Mouse (Mus musculus): ENCODE measurements around the gene Stxbp6.
"Not testable (repeated sequence)": the region's sequence is repeated elsewhere in the genome, so short reads cannot be mapped to it uniquely, and the experiment has no call there.

Stxbp6 gene

DNA sequence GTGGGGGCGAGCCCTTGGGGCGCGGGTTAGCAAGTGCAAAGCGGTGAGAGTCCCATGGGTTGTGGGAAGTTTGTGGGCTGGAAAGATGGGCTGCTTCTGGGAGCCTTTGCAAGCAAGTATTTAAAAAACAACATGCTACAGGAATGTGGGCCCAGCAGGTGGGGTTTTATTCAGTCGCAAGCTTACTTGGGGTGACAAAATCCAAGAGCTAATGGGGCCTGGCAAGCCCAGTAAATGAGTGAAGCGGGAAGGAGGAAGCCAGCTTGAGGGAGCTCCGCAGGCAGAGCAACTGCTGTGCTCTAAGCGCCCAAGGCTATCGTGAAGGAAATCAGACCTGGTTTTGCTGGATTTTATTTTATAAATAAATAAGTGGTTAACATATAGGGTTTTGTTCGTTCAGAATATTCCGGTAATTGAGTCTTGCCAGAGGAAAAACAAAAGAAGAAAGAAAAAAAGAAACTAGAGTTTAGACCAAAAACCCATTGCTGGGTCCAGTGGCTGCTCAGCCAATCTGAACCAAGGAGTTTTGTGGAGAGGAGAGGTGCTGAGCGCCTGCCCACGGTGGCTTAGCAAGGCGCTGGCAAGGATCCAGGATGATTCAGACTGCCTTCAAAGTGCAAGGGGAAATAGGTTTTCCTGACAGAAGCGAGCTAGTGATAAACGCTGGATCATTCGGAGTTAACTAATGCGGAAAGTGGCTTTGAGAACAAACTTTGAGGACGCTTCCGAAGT, at the start of gene Stxbp6:
Gene Stxbp6, minus strand, starts transcription at position 99 of the 732 bp plus-strand sequence.
- no peak for DNase-seq

DNA sequence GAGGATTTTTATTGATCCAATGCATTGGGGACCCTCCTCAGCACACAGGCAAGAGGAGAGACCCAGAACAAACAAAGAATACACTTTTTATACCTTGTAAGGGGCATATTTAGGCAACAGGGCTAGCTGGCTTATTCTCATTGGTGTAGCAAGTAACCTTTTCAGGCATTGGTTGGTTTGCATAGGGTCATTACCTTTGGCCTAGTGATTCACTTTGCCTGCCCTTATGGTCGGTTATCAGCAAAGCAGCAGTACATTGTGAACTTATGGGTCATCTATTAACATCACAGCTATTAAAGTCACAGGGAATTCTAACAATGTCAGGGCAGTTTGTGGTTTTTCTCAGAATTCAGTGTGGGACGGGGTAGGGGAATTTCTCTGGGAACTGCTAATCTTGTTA, 28.4 kb upstream of the Stxbp6 start:
- not testable (repeated sequence) for DNase-seq

DNA sequence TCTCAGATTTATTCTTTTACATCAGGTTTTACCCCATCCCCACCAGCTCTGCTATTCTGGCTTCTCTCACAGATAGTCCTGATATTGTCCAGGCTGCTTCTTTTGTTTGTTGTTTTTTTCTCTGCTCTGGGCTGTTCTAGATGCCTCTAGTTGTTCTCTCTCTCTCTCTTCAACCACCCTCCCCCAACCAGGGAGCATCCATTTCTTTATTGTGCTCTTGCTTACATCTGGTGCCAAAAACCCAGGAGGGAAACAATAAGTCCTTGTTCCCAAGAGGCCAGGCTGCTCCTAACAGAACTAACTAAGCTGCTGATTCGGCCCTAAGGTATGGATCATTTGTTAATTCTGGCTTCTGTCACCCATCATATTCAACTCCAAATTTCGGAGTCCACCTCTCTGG, 19.2 kb upstream of the Stxbp6 start:
- DNase-seq, result no peak

DNA sequence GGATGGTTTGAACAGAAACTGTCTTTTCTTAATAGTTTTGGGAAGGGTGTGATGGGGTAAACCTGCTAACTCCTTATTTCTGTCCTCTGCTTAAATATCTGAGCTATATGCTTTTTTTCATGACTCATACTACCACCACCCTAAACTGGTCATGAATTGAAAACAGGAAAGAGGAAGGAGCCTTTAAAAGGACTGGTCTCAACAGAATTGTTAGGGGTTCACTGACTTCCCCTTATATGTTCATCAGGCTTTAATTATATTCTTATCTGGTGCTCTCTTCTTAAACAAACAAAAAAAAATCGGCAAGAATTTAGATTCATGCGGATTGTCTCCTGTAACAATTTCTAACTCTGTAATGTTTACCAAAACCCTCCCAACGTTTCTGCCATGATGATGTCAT, 17.9 kb upstream of the Stxbp6 start:
- DNase-seq, result no peak

DNA sequence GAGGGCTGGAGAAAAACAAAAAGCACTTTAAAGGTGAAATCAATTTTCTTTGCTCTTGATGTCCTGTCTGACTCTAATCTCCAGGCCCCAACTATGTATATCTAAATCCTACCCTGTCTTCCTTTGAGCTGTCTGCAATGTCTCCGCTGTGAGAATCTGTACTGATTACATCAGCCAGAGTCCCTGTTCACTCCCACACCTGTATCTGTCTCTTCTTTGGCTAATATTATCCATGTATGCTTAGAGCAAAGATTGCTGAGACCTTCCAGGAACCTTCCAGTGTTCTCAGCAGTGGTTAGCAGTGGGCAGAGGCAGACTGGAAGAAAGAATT, 8.6 kb upstream of the Stxbp6 start:
- no peak for DNase-seq

DNA sequence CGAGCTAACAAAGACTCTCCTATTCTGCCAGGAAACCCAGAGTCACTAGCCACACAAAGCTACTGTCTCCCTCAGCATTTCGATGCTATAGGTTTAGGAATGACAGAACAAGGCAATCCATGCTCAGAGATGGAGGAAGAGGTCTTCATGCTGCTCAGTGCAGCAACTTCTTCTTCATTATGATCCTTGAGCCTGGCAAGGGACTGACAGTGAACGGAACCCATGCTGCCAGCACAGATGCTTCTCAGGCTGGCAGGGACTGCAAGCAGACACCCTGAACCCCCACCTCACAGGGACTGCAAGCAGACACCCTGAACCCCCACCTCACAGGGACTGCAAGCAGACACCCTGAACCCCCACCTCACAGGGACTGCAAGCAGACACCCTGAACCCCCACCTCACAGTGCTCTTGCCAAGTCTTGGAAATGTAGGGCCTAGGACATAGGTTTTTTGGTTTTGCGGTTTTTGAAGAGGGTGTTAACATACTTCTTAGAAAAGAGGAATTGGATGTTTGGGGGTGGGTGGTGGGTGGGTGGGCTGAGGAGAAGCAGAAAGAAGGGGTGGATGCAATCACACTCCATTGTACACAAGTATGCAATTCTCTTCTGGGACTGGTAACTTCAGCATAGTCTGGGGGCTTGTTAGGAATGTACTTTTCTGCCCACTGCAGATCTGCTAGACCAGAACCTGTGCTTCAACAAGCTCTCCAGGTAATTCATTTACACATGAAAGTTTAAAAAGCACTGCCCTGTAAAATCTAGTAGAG, 8.1 kb upstream of the Stxbp6 start:
- DNase-seq, result no peak

DNA sequence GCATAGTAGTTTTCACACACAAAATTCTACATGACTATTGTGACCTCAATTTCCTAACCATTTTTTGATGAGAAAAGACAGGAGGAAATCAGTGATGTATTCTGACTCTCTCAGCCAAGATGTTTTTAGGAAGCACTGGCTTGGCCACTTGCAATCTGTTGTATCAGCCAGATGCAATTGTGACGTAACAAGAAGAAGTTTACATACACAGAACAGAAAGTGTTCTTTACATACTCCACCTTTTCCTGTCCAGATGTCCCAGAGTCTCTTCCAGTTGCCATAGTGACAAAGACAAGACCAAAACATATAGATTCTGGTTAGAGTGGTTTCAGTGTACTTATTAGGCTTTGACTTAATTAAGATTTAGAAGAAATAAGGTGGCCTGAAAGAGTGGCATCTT, 7.1 kb upstream of the Stxbp6 start:
- DNase-seq, result no peak

DNA sequence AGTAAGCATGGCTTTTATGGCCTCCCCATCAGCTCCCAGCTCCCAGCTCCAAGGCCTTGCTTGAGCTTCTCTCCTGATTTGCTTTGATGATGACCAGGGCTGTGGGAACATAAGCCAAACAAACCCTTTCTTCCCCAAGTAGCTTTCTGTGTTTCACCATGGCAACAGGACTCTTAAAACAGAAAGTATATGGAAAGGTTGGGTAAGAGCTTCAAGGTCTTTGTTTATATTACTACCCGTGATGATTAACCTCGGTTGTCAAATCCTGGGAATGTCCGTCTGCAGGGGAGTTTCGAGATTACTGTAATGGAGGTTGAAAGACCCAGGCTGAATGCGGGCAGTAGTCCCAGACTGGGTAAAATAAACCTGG, 6.2 kb upstream of the Stxbp6 start:
- no peak for DNase-seq

DNA sequence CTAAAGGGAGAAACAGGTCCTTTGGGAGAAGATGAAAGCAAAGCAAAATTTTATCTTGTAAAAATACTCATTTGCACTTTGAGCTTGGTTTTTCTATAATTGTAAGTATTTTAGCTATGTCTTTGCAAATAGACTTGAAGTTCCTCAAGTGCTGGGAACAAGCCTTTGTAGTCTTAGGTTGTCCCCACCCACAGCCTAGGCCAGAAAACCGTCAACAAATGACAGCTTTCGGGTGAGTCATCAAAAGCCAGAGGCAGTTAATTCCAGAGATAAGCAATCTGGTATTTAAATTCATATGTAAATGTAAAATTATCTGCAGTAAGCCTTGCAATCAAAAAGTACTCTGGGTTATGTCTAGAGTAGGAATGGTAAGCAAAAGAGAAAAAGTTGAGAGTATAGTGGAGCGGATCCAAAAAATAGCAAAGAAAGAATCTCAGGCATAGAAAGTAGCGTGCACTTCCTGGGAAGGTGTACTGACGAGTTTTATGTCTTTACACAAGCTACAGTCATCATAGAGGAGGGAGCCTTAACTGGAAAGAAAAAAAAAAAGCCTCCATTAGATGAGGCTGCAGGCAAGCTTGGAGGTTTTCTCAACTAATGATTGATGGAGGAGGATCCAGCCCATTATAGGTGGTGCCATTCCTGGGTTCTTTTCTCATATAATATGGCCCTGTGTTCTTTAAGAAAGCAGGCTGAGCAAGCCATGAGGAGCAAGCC, 5.7 kb upstream of the Stxbp6 start:
- no peak for DNase-seq

DNA sequence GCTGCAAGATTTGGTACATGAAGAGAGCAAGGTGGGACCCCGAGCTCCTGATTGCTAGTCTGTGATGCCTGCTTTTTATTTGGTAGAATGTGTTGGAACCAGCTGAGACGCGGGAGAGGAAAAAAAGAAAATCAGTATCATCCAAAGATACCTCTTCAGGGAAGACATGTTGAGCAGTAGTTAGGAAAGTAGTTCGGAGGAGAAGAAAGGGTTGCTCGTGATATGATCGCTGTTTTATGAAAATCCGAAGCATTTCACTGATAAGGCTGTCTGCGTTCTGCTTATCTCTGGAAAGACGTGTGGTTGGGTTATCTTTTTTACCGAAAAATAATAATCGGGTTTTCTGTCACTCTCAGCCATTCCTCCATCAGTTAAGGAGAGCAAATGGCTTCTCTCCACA, 1.1 kb upstream of the Stxbp6 start:
- DNase-seq, result no peak

DNA sequence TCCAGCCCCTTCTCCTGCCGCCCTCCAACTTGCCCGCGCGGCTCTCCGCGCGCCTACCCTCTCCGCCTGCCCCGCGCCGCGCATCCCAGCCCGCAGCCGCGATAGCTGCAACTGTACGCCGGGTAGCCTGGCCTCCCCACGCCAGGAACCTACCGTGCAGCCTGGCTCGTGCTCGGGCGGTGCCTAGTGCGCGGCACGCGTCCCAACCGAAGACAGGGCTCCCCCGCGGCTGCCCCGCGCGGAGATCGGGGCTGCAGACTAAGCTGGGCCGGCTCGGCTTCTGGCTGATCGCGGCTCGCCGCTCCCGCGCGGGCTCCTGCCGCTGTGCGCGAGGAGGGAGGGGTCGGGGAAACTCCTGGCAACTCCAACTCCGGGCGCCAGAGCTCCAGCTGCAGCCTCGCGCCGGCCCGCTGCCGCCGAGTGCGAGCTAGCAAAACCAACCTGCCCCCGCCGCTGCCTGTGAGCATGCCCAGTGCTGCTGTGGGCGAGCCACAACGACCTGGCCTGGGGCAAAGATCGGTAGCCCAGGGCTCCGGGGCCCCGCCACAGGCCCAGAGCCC, 387 bp downstream of the Stxbp6 start:
- DNase-seq, result no peak

DNA sequence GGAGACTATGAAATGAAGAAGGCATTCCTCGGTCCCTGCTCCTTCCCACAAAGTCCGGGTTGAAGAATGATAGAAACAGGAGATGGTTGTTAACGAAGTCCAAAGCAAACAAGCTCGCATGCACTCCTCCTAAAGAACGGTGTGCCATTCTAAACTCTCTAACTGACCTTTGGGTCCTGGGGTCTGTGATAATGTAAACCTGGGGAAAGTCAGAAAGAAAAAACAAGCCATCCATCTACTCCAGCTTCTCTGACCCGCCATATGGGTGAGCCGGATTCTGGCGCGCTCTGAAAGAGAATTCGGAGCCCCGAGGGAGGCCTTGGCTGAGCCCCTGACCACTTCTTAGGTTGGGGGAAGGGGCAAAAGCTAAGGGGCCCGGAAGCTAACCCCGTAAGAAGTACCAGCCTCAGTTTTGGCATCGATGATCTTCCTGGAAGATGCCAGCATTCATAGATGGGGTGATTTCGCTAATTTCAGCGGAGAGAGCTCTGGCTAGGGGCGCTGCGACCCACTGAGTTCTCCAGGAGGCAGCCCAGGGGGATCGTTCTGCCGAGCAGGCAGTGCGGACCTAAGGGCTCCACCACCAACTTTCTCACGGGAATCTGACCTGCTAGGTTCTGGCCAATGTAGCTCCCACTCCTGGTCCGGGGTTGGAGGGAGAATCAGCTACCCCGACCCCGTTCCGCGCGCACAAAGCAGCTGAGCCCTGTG, 1.0 kb downstream of the Stxbp6 start:
- no peak for DNase-seq

DNA sequence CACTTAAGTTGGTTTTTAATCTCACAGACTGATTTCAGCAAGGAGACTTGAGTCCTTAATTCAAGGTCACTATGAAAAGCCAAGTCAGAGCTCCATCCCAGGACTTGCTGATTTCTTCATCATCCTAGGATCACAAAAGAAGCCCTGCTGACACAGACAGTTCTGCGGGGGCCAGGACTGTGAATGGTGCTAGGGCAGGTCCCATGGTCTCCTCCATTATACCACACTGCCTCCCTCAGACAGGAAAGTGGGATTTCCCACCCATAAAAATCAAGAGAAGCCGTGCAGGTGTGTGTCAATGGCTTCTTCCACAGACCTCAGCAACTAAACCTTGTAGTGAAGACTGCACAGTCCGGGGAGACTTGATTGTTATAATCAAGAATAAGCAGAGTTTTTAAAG, 2.3 kb downstream of the Stxbp6 start:
- DNase-seq, result no peak

DNA sequence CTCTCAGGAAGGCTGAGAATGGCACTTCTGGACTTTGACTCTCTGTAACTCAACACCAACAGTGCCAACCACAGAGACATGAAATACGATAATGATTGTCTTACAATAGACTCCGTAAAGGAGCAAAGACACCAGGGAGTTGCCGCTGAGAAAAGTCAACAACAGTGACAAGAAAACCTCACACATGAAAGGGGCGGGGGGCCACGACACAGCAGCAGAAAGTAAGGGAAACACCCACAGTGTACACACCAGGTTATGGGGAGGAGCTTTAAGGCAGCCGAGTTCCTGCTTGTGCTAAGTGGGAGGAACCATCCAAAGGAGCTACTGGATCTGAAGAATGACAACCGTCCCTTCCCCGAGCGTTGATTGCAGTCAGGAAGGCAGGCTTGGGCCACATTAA, 4.3 kb downstream of the Stxbp6 start:
- no peak for DNase-seq

DNA sequence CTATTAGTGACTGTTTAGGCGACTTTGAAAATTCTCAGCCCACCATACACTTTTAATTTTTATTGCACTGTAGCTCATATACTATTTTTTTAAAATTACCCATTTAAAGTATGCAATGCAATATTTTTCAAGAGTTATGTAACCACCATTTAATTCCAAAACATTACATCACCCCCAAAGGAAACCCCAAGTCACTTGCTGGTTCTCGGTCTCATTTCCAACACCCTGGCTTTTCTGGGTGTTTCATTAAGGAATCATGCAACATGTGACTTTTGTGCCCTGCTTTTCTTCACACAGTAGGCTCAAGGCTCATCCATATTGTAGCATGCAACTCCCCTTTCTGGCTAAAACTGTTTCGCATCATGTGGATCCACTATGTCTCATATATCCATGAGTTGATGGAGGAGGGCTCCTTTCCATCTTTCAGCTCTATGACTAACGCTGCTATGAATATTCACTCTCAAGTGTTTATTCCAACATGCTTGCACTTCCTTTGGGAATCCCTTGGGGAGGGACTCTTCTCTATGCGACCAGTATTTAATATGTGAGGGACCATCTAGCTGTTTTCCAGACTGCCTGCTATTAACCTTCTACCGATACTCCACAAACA, 6.3 kb downstream of the Stxbp6 start:
- DNase-seq, result no peak

DNA sequence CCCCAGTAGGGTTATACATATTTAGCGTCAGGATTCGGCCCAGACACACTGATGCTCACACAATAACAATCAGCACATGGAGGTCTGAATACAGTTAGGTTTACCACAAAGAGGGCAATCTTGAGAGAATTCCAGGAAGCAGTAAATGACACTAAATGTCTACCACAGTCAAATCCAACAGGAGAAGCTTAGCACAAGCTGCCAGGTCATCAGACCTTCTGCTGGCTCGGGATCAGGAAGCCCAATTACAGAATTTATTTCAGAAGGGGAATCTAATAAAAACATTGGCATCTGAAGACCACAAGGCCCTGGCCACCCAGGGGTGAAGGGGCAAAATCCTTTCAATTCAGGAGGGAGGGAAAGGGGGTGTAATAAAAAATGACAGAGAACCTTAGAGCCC, 6.8 kb downstream of the Stxbp6 start:
- no peak for DNase-seq

DNA sequence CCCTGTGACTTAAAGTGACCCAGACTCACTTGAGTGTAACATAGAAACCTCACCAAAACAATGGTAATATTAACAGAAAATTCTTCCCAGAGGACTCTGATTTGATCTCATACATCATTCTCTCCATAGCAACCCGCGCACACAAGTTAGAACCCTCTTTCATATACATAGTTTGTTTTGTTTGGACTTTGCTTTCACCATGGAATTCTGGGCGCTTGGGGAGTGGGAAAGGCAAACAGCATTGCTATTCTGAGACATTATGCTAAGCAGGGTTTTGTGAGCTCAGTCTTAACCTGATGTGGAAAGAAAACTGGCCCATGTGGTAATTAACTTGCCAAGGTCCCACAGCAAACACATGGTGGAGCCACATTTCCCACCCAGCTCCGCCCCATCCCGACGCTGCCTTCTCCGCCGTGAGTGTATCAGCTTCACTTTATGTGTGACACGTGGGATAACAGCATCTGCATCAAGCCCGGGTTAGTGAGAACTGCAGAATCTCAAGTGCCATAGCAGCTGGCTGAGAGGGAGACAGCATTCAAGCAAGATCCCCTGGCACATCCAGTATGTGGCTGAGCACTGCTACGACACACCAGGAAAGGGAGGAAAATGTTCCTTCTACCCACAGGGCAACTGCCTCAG, 7.3 kb downstream of the Stxbp6 start:
- DNase-seq, result no peak

DNA sequence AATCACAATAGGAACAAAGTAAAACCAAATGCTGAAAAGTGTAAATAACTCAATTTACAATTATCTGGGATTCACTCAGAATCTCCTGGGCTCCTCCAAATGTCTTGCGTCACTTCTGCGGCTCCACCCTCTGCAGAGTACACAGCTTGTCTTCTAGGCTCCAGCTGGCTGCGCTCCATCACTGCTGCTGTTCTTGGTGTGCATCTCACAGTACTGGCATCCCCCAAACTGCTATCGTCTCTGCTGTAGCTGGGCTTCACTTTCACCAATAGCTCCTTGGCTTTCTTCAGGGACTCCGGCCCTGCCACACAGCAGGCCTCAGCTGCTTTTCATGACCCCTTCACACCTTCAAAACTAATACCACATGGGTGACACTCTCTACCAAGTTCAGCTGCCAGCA, 10.9 kb downstream of the Stxbp6 start:
- no peak for DNase-seq

DNA sequence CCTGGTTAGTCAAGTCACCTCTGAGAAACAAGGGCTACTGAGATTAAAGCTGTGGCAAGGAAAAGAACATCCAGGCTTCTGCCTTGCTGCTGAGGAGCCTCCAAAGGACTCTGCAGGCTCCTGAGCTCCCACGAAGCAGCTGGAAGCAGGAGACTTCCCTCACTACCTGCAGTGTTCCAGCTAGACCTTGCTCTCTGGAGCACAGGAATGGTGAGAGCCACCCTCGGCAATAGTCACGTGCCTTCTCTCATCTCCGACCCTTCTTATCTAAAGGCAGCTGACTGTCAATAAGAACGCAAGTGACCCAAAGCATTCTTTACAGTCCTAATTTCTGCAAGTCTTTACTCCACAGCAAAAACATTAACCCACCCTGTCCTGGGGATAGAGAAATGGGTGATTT, 13.2 kb downstream of the Stxbp6 start:
- DNase-seq, result no peak

DNA sequence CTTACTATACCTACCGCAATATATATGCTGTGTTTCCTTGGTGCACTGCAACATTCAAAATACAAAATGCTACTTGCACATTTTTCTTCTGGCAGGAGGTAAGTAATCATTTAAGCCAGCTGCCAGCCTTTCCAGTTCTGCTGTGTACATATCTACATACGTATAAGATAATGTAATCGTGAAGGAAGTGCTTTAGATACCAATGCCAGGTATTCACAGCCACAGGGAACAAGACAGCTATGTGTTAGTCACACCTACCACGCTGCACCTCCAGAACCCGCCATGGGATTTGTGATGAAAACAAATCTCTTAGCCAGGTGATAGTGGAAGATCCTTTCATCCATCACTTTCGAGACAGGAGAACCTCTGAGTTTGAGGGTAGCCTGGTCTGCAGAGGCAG, 13.7 kb downstream of the Stxbp6 start:
- no peak for DNase-seq

DNA sequence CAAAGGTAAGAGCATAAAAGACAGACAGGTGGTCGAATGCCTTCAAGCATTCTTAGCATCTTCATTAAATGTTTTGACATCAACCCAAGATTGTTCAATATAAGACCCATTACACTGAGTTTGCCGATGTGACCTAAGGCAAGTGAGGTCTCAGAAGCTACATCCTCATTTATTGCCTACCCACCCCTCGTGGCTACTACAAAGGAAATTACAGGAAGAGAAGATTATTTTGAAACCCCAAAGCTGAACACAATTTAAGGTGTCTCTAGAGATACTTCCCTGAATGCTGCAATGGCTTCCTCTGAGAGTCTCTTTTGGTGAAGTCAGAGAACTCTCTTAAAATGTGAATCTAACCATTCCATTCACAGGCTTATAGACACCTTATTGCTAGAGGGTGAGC, 16.5 kb downstream of the Stxbp6 start:
- no peak for DNase-seq

DNA sequence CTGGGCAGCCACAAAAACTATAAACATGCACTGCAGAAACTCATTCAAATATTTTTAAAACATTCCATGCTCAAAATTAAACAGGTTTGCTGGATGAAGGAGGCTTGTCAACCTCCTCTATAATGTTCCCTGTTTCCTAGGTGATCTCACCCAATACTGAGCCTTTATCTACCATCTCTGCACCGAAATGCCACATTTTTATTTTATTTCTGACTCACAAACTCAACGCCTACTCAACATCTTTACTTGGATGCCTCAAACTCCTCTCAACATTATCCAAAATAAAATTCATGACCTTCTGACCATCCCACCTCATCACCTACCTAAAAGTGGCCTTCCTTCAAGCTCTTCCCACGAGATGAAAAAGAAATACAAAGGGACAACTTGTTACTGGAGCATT, 18.1 kb downstream of the Stxbp6 start:
- DNase-seq, result no peak

All from B cell, adult 2 months (primary cell).